Mouse (Mus musculus): ENCODE measurements around the gene Onecut1. TPM values are rescaled to one million over a fixed set of nuclear protein-coding genes. Genes with fewer than 3 reads are reported as not detected.

The Onecut1 gene
- polyA plus RNA-seq, 1 experiment from 2014 or later, result 0.92 TPM

DNA sequence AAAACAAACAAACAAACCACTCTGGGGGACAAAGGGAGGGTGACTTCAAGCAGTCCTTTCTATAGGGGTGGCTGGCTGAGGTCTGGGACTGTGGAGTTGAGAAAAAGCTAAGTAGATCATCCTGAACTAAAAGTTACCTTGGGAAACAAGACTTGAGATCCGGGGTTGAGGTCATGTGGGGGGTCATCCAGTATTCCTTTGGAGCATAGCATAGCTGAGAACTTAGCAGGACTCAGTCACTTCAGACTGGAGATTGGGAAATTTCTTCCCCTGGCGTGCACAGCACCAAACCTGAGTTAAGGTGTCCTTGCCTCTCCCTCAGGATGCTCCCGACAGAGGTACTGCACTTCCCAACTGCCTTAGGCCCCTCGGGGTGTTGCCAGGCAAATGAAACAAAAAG, 9.4 kb upstream of the Onecut1 start:
- Histone ChIP-seq H3K4me1 (peaks cover 46% of the 10 kb centered on the region), H3K4me3 (no peak overlapping the region), H3K9me3 (no peaks in the 10 kb centered on the region), H3K27ac (no peak overlapping the region), H3K36me3 (replicated peaks) (no peaks in the 10 kb centered on the region), H3K27me3 (ENCODE audit: poor library complexity, severe bottlenecking) (peaks cover 100% of the 10 kb centered on the region)
- WGBS, result 2% methylated on average over 4 of the region's 4 CpGs
- no peak for DNase-seq (ENCODE audit: extremely low spot score, low spot score)

DNA sequence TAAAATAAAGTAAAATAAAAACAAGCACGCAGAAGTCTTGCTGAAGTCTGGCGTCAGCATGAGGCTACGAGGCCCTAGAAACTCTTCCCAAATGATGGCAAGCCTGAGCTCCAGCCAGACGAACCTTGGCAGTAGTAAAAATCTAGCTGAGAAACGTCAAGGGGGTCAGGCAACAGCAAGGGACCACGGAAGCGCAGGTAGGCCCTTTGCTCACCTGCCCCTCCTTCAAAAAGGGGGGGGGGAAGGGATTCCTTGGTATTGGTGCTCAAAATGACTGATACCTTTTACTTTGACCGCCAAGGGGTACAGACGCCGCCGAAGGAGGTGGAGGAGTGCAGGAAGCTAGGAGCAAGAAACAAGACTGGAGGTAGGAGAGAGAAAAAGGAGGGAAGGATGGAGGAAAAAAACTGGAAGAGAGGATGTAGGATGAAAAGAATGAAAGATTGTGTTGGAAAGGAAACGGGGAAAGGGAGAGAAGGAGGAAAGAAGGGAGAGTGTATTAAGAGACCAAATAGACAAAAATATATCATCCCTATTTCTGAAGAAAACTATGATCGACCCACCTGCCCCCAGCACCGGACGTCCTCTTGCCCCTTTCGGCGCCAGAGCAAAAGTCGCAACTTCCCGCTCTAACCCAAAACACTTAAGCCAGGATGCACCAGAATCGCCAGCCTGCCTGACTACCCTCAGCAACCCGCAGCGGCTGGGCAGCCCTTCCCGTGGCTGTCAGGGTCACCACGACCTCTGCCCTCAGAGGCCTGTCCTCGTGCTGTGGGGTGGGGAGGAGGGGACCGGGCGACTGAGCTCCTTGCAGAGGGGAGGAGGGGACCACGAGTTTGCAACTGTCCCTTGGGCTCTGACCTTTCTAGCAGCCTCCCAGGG, 8.3 kb upstream of the Onecut1 start:
- Histone ChIP-seq H3K4me3 (peak overlapping the region; percentile 25), H3K27me3 (ENCODE audit: poor library complexity, severe bottlenecking) (peaks cover 100% of the 10 kb centered on the region), H3K36me3 (replicated peaks) (no peaks in the 10 kb centered on the region), H3K9me3 (no peaks in the 10 kb centered on the region), H3K4me1 (peaks cover 42% of the 10 kb centered on the region), H3K27ac (no peak overlapping the region)
- DNase-seq (ENCODE audit: extremely low spot score, low spot score), result no peak
- WGBS, result under 1% methylated on average over 28 of the region's 28 CpGs

DNA sequence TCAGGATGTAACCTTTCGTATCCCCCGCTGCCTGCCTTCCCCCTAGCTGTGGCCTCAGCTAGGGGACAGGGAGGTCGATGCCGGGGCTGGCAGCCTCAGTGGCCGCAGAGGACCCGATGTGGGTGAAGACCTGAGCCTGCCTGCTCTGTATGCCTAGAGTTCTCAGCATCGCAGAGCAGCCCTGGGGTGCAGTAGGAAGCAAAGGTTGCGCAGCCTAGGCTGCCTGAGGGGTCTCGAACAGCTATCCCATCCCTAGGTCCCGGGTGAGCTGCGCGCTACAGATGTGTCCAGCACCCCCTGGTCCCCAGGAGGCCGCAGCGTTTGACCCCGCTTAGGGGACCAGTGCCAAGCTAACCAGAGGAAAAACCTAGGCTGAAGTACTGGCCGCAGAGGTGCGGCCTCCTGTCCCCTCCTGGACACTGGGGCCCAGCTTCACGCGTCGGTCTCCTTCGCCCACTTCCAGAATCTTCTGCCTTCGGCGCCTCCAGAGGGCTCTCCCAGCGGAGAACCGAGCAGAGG, 7.6 kb upstream of the Onecut1 start:
- WGBS, result under 1% methylated on average over 25 of the region's 25 CpGs
- peaks cover 100% of the 10 kb centered on the region for H3K27me3 ChIP-seq (ENCODE audit: poor library complexity, severe bottlenecking)
- H3K4me3 ChIP-seq, result peak overlapping the region; percentile 25
- H3K36me3 ChIP-seq (replicated peaks), result no peaks in the 10 kb centered on the region
- peaks cover 35% of the 10 kb centered on the region for H3K4me1 ChIP-seq
- peak; percentile 61 for DNase-seq (ENCODE audit: extremely low spot score, low spot score)
- no peaks in the 10 kb centered on the region for H3K9me3 ChIP-seq
- no peak overlapping the region for H3K27ac ChIP-seq

DNA sequence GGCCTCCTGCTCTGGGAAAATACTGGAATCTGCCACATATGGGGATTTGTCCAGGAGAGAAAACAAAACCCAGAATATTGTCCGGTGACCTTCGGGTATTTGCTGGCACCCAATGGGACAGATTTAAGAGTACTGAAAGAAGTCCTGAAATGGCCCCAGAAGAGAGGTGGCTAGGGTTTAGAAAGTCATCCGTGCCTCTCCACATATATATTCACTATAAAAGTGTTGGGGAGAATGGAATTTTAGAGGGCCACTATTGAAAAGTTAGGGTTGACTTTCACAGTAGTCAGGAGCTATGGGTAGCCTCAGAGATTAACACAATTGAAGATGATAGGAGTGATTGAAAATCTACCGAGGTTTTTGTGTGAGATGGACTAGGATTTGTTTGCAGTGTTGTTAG, 6.3 kb upstream of the Onecut1 start:
- H3K9me3 ChIP-seq, result no peaks in the 10 kb centered on the region
- H3K4me1 ChIP-seq, result peaks cover 33% of the 10 kb centered on the region
- peaks cover 100% of the 10 kb centered on the region for H3K27me3 ChIP-seq (ENCODE audit: poor library complexity, severe bottlenecking)
- no peak overlapping the region for H3K27ac ChIP-seq
- 4% methylated on average over 4 of the region's 4 CpGs for WGBS
- H3K4me3 ChIP-seq, result no peak overlapping the region
- DNase-seq (ENCODE audit: extremely low spot score, low spot score), result no peak
- no peaks in the 10 kb centered on the region for H3K36me3 ChIP-seq (replicated peaks)

DNA sequence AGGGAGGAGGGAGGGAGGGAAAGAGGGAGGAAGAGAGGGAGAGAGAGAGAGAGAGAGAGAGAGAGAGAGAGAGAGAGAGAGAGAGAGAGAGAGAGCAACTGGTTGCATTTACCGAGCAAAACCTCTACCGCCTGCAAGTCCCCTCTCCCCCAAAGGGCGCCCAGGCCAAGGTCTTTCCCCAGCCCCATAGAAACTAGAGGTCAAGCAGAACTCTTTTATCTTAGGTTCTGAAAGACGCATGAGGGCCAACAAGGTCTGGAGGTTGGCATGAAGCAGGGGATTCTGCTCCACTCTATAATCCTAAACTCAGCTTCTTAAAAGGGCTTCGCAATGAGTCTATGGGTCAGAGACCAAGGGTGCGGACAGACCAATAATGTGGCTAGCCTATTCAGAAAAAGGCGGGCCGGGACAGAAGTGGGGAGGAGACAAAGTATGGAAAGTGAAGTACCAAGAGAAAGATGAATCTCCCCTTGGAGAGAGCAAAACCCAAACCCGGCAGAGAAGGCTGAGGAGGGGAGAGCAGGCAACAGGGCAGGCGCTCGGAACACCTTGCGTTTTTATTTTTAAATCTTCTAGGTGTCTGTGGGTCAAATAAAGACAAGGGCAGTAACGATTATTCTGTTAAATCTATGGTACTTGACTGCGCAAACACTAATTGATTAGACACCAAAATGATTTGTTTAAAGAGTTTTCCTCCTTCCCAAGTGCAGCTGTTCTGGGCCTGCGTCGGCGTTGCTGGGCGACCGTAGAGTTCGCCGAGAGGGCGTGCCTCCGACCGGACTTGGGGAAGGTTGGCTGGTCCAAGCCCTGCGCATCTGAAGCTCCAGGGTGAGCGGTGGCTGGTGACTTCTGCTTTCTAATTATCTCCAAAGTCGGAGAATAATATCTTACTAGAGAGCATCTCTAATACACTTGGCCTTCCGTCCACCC, 4.9 kb upstream of the Onecut1 start:
- no peak overlapping the region for H3K4me3 ChIP-seq
- H3K27me3 ChIP-seq (ENCODE audit: poor library complexity, severe bottlenecking), result peaks cover 100% of the 10 kb centered on the region
- no peaks in the 10 kb centered on the region for H3K36me3 ChIP-seq (replicated peaks)
- no peak overlapping the region for H3K27ac ChIP-seq
- H3K4me1 ChIP-seq, result peaks cover 47% of the 10 kb centered on the region
- peak; percentile 49 for DNase-seq (ENCODE audit: extremely low spot score, low spot score)
- WGBS, result under 1% methylated on average over 28 of the region's 28 CpGs
- H3K9me3 ChIP-seq, result no peaks in the 10 kb centered on the region

DNA sequence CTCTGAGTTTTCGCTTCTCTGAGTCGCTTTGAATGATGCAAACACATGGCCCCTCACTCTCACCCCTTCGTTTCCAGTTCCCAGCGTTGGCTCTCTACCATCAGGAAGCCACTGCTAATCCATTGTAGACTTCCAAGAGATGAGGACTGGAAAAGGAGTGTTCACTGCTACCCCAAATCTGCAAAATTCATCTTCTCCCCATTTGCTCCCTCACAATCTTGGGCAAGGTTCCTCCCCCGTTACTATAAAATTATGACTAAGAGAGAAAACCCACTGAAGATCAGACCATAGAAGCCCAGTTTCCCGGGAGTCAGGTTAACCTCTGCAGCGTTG, 4.2 kb upstream of the Onecut1 start:
- Histone ChIP-seq H3K9me3 (no peaks in the 10 kb centered on the region), H3K27me3 (ENCODE audit: poor library complexity, severe bottlenecking) (peaks cover 100% of the 10 kb centered on the region), H3K36me3 (replicated peaks) (no peaks in the 10 kb centered on the region), H3K27ac (no peak overlapping the region), H3K4me3 (no peak overlapping the region), H3K4me1 (peaks cover 53% of the 10 kb centered on the region)
- WGBS, result 3% methylated on average over 7 of the region's 7 CpGs
- no peak for DNase-seq (ENCODE audit: extremely low spot score, low spot score)

DNA sequence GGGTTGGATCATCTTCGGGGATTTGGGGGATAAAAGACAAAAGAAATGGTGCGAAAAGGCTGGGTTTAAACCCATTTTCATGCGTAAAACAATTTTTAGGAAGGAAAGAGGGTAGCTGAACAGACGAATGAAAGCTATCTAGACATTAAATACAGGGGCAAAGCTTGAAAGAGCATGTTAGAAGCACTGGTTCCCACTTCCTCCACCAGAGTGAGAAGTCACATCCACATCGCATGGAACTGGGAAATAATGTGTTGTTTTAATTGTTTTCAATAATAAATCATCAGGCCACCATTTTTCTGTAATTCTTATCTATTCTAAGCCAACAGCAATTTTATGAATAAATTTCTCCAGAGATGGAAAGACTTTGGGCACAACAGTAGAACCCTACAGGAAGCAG, 3.6 kb upstream of the Onecut1 start:
- H3K27ac ChIP-seq, result no peak overlapping the region
- peaks cover 59% of the 10 kb centered on the region for H3K4me1 ChIP-seq
- 3% methylated on average over 5 of the region's 5 CpGs for WGBS
- peaks cover 100% of the 10 kb centered on the region for H3K27me3 ChIP-seq (ENCODE audit: poor library complexity, severe bottlenecking)
- DNase-seq (ENCODE audit: extremely low spot score, low spot score), result no peak
- no peaks in the 10 kb centered on the region for H3K36me3 ChIP-seq (replicated peaks)
- H3K9me3 ChIP-seq, result no peaks in the 10 kb centered on the region
- no peak overlapping the region for H3K4me3 ChIP-seq

DNA sequence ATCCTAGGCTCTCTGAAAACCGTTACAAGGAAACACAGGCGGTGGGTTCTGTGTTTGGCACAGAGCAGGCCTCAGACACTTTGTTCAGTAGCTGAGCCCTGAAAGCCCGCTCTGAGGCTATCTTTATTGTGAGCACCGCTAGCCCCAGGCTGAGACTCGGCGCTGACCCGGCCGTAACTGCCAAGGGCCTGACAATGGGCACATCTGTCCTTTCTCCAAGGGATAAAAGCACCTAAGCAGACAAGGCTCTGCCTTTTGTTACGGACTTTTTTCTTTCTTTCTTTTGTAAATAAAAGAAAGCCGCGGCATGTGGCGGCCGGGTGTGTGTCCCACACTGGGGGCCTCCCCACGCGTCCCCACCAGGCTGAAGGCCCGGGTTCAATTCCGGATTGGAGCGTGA, 1.3 kb upstream of the Onecut1 start:
- 1% methylated on average over 18 of the region's 18 CpGs for WGBS
- peaks cover 67% of the 10 kb centered on the region for H3K4me1 ChIP-seq
- H3K27me3 ChIP-seq (ENCODE audit: poor library complexity, severe bottlenecking), result peaks cover 100% of the 10 kb centered on the region
- peak overlapping the region; percentile 60 for H3K4me3 ChIP-seq
- DNase-seq (ENCODE audit: extremely low spot score, low spot score), result peak; percentile 55
- H3K27ac ChIP-seq, result no peak overlapping the region
- no peaks in the 10 kb centered on the region for H3K36me3 ChIP-seq (replicated peaks)
- H3K9me3 ChIP-seq, result no peaks in the 10 kb centered on the region

DNA sequence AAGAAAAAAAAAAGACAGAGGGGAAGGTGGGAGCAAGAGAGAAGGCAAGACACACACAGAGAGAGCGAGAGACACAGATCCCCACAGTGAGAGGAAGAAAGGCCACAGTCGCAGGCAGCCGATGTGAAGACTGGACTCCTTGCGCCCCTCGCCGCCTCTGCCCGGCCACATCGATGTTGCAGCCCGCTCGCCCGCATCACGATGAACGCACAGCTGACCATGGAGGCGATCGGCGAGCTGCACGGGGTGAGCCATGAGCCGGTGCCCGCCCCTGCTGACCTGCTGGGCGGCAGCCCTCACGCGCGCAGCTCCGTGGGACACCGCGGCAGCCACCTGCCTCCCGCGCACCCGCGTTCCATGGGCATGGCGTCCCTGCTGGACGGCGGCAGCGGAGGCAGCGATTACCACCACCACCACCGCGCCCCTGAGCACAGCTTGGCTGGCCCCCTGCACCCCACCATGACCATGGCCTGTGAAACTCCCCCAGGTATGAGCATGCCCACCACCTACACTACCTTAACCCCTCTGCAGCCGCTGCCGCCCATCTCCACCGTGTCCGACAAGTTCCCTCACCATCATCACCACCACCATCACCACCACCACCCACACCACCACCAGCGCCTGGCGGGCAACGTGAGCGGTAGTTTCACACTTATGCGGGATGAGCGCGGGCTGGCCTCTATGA, 517 bp downstream of the Onecut1 start:
- Histone ChIP-seq H3K27me3 (ENCODE audit: poor library complexity, severe bottlenecking) (peaks cover 100% of the 10 kb centered on the region), H3K27ac (peak overlapping the region; percentile 72), H3K9me3 (no peaks in the 10 kb centered on the region), H3K36me3 (replicated peaks) (no peaks in the 10 kb centered on the region), H3K4me3 (peak overlapping the region; percentile 60), H3K4me1 (peaks cover 71% of the 10 kb centered on the region)
- WGBS, result under 1% methylated on average over 48 of the region's 48 CpGs
- DNase-seq (ENCODE audit: extremely low spot score, low spot score), result peak; percentile 46

DNA sequence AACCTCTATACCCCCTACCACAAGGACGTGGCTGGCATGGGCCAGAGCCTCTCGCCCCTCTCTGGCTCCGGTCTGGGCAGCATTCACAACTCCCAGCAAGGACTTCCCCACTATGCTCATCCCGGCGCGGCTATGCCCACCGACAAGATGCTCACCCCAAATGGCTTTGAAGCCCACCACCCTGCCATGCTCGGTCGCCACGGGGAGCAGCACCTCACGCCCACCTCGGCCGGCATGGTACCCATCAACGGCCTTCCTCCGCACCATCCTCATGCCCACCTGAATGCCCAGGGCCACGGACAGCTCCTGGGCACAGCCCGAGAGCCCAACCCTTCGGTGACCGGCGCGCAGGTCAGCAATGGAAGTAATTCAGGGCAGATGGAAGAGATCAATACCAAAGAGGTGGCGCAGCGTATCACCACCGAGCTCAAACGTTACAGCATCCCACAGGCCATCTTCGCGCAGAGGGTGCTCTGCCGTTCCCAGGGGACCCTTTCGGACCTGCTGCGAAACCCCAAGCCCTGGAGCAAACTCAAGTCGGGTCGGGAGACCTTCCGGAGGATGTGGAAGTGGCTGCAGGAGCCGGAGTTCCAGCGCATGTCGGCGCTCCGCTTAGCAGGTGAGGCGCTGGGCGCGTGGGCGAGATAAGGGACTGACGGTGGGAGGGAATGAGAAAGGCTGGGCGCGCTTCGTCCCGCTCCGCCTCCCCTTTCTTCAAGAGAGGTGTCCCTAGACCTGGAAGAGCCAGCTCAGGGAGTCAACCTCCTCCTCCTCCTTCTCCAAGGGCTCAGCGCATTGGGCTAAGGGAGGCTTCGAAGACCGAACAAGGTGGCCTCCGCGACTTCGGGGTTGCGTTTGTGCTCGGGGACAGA, 1.3 kb downstream of the Onecut1 start:
- WGBS, result under 1% methylated on average over 56 of the region's 56 CpGs
- DNase-seq (ENCODE audit: extremely low spot score, low spot score), result peak; percentile 43
- Histone ChIP-seq H3K27ac (peak overlapping the region; percentile 72; the same call in 1 of the 2 replicates), H3K9me3 (no peaks in the 10 kb centered on the region), H3K4me1 (peaks cover 71% of the 10 kb centered on the region), H3K4me3 (peak overlapping the region; percentile 60), H3K27me3 (ENCODE audit: poor library complexity, severe bottlenecking) (peaks cover 100% of the 10 kb centered on the region), H3K36me3 (replicated peaks) (no peaks in the 10 kb centered on the region)

DNA sequence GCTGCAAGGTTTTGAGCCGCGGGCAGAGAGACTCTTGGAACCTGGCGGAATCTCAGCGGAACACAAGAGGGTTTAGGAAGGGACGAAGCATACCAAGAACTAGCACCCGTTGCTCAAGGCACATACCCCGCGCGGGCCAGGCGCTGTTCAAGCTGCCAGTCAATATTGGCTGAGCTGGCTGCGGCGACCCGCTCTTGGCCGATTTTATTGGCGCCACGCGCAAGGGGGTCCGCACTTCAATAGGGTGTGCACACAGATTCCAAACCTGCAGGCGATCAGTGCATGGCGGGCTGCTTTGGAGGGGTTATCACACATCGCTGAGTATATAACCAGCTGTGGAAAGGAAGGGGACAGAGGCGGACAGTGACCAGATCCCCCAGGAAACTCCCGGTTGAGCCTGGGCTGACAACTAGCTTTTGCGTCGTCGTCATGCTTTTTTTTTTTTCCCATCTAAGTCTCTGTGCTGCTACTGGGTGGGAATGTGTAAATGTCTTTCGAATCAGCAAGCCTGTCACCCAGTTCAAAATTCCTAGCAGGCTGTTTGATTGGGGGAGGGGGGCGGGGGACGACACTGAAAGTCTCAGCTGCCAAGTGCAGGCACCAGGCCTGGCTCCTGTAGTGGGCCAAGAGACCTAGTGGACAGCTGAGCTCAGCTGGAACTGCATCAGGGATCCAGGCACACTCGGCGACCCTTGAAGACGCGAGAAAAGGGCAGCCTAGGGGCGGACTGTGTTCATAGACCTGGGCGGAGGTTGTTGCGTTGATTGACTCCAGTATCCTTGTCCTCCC, 2.1 kb downstream of the Onecut1 start:
- Histone ChIP-seq H3K36me3 (replicated peaks) (no peaks in the 10 kb centered on the region), H3K9me3 (no peaks in the 10 kb centered on the region), H3K27ac (no peak overlapping the region), H3K4me3 (peak overlapping the region; percentile 60), H3K27me3 (ENCODE audit: poor library complexity, severe bottlenecking) (peaks cover 100% of the 10 kb centered on the region), H3K4me1 (peaks cover 78% of the 10 kb centered on the region)
- 1% methylated on average over 36 of the region's 36 CpGs for WGBS
- DNase-seq (ENCODE audit: extremely low spot score, low spot score), result peak; percentile 20

Data from forebrain, embryonic 10.5 days (tissue).